Mouse (Mus musculus) gastrocnemius, postnatal 4 days (tissue): ENCODE measurements at regions not wholly inside any gene's neighbourhood (a gene's known extent, or its start where the extent isn't known, plus 50 kb on each side); places are given as distances from the start of the nearest gene placed in this dataset.

Experiments
- DNase-seq, 2 experiments: peaks; one replicate each; pipeline ENCODE4 v3.0.0; 2021 to 2022; ENCODE audit warnings: low spot score in 2 of 2, mixed read lengths in 2 of 2

DNA sequence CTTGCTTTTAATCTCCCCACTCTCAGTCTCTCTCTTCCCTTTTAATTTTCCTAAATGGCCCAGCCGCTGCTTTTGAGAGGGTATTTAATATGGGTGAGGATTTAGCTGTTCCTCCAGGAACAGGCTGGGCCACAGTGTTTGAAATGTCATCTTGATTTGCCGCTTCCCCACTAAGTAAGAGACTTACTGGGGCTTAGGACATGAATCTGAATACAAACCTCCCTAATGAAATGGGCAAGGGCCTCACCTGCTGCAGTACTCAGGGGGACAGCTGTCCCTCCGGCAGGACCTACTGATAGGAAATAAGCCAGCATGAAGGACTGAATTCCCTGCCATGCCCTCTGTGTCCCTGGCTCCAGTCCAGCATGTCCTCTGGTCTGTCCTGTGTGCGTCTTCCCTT lies 50.6 kb upstream of the Prr23a1 start:
- no peak for DNase-seq

DNA sequence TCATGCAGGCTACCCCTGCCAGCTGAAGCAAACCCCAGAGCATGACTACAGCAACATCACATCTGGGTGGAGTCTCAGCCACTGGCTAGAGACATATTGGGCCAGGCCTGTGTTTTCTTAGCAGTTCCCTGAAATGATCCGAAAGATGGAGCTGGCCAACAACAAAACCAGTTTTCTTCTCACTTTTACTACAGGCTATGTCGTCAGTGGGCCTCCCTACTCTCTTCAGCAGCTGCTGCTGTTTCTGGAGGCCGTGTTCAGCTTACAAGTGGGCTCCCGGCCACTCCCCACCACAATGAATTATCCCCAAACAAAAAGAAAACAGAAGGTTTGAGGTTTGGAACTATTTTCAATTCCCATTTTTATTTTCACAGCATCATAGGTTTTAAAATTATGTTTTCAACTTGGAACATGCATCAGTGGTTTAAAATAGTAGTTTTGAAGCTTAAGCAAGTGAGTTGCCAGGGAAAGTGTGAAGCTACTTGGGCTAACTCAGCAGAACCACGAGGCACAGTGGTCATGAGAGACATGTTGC lies 68.6 kb upstream of the Prr23a1 start:
- DNase-seq, result no peak

DNA sequence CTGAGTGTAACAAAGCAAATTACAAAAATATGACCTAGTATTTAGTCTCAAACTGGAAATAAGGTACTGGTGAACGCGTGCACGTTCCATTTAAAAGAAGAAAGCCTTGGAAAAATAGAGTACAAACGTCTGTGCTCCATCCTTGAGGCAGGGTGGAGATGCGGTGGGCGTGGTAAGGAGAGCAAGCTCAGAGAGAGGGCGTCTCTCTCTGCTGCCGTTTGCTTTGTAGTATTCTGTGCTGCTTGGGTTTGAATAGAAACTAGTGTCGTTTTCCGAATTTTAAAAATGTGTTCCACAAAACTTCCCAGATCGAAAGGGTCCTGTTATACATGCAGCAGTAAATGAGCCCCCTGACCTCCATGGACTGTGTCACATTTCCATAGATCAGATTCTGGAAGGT lies 69.1 kb upstream of the Prr23a1 start:
- DNase-seq, result no peak

DNA sequence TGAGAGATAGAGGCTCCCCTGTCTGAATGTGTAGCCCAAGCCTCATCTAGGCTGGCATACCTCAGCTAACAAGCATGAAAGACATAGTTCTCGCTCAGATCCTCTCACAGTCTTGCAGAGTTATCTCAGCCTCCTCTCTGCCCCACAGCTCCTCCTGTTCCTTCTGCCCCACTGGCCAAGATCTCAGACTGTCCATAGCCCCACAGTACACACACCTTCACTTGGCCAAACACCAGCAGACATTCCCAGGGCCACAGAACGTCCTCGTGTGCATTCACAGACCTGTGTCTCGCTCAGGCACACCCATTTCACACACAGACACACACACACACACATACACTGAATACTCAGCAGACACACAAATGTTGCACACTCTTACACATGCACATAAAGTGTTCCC lies 87.5 kb upstream of the Prr23a1 start:
- DNase-seq, result no peak

DNA sequence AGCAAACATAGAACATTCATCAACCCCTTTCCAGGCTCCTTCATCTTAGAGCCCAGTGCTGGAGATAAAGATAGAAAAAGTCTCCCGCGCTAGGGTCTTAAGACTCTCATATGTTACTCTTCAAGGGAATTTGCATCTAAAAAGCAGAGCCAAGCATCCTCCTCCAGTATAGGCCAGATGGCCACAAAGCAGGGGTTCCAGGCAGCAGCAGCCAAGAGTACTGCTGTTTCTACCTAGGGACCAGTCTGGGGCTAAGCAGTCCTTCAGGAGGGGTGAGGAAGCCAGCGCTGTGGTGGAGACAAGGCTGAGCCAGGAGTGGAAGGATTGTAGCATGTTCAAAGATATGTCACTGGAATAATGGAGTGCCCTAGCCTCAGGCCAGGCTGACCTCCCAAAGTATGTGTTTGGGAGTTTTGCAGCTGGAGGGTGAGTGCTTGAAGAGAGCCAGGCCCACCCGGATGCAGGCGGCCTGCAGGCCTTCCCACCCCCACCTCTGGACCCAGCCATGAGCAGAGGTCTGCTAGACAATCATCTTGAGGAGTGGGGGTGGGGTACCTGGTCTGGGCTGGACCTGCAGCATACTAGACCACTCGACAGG lies 88.8 kb upstream of the Prr23a1 start:
- DNase-seq, result no peak

DNA sequence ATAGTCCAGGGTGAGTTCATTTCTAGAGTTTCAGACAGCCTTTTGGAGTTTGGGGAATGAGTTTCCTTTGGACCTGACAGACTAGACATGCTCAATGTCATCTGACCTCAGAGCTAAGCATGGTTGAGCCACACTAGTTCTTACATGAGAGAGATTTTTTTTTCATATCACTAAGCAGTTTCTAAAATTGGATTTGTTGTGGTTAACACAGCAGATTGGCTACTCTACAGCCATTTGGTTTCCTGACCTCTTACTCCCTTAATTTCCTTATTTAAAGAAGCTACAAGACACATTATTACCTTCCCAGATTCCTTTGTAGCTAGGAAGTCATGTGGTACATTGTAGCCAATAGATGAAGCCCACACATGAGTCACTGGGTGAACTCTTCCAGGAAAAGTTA lies 98.5 kb upstream of the Prr23a1 start:
- DNase-seq, result no peak

DNA sequence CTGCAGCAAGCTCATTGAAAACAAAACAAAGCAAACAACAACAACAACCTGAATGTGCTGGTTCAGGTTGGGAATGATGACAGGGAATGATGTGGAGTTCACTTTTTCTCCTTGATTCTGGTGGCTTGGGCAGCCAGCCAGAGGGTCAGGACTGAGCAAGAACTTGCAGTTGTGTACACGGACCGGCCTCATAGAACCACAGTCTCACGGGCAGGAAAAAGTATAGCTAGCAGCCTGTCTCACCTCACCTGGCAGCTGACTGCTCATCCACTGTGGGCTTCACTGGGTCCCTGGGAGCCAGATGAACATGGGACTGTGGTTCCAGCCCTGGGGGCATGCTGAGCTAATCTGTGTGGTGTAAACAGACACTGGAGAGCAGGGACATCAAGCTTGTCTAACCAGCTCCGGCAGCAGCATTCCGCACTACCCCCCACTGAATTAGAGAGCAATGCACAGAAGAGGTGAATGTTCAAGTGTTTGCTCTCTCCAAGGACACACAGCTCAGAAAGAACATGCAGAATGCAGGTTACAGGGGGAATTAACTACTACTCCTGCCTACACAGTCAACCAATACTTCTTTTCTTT lies 114.9 kb upstream of the Prr23a1 start:
- no peak for DNase-seq

DNA sequence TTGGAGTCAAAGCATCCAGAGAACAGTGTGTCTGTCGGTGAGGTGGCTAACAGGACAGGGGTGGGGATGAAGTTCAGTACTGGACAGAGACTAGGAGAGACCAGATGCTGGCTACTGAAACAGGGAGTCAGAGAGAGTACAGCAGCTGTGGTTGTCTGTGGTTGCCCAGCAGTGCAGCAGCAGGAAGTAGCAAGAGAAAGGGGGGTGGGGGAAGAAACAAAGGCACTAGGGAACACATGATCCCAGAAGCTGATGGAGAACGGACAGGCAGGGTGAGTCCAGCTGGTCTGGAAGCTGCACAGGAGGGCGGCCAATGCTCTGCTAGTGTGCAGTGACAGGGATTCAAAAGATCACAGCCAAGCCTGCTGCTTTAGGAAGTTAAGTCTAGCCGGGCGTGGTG lies 115.7 kb upstream of the Prr23a1 start:
- DNase-seq, result no peak

DNA sequence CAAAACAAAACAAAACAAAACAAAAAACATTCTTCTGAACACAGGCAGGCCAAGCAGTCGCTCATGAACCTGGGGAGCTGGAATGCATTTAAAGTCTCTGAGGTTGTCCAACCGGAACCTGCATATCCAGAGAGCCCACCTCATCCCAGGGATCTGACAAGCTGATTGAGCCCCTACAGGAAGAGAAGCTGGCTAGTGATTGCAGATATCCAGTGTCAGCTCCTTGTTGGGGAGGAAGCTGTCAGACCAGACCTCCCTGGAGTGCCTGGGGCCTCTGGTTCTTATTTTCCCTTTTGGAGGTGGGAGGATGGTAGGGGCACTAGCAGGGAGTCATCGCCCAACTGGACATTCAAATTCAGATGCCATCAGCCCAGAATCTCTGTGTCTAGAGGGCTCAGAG lies 119.4 kb upstream of the Prr23a1 start:
- no peak for DNase-seq

DNA sequence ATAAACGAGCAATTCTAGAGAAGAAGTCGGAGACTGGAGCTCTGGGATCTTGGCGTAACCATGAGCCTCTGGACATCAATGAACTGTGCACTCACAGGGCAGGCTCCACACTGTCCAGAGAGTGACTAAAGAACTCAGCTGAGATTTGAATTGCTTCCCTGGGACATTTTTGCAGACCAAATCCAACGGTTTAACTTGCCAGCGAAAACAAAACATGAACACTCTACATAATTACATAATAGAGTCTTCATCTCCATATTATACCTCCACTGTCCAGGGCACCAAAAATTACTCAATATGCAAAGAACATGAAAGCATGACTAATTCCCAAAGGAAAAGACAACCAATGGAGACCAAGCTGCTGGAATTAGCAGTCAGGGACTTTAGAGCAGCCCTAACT lies 119.9 kb upstream of the Mrps22 start:
- no peak for DNase-seq

DNA sequence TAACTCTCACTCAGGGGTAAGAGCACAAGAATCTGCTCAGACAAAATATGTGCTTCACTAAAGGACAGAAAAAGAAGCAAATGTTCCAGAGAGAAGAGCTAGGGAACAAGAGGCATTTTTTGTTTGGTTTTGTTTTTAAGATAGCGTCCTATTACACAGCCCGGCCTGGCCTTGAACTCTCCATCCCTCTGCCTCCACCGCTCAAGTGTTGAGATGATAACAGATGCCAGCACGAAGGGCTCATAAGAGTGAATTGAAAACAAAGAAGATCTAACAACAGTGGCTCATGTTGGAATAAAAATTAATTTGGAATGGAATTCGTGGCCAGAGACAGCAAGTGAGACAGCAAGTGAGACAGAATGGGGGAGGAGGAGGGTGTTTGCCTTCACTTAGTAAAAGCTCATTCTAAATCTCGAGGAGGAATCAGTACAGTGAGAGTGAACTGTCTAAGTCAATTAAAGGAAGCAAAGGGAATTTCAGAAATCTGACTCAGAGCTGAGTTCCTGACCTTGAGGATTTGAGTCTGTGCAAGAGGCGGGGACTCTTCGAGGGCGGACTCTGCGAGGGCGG lies 116.3 kb upstream of the Mrps22 start:
- no peak for DNase-seq

DNA sequence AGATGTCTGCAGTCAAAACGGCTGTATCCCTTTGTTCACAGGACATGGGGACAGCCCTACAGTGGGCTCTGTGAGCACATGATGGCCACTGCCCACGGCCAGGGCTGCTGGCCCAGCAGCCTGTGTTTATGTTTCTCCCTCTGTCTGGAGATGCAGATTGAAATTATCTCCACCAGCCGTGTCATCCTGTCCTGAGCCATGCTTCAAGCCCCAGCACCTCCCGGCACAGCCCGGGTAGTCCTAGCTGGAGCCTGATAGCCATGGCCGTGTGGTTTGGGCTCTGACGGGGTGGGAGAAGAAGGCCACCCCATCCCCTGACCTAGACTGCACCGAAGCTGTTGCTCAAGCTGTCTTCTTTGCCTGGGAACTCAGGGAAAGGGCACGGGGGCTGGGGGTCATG lies 113.2 kb upstream of the Mrps22 start:
- no peak for DNase-seq

DNA sequence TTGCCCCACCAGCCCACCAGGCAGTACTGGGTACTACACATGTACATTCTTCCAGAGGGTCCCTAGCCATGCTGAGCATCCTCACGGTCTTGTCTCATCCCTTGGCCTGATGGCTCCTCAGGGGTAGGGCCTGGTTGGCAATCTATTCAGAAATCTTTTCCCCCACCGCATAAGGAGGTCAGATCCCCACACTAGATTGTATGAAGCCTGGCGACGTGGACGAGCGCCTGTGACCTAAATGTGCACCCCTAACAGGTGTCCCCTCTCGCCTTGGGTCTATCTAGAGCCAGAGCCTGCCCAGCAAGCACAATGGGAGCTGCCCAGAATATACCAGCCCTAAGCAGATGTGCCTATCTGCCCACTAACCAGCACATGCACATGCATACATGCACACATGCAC lies 111.4 kb upstream of the Mrps22 start:
- no peak for DNase-seq

DNA sequence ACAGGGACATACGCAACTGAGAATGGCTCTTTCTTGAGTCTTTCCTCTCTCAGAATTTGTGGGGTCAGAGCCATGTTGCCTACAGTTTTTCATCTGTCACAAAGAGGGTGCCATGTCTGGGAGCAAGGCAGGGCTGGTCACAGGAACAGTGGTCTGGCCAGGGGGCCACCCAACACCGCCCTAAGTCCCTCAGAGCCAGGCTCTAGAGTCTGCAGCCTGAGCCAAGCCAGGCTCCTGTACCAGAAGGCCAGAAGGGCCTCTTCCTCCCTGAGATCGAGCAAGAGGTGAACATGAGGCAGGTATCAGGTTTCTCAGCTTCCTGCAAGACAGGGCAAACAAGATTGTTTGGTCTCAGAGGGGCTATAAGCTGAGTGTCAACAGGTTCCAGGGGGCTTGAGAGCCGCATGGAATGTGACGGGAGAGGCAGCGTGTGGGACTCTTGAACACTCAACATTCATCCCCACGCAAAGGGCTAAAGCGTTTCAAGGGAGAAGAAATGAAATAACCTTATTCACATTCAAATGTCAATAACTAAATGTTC lies 110.6 kb upstream of the Mrps22 start:
- DNase-seq, result no peak

DNA sequence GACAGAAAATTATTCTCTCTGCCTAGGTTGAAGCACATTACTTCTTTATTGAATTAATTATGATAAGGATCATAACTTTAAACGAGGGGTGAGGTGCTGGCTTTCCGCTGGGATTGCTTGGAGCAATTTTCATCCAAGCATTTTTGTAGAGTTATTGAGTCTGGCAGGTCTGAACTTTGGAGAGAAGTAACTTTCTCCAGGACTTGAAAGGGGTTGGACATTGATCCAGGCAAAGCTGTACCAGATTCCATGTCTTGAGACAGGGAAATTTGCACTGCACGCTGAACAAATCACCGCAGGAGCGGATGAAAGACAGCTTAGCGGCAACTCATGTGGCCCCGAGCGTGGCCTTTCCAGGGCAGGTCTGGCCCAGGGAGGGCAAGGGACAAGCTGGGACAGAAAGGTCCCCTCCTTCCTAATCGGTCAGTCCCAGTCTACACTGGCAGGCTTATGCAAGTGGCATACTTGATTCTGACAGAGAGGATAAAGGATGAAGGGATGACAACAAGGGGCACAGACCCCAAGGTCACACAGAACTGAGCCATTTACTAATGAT lies 108.8 kb upstream of the Mrps22 start:
- DNase-seq, result no peak

DNA sequence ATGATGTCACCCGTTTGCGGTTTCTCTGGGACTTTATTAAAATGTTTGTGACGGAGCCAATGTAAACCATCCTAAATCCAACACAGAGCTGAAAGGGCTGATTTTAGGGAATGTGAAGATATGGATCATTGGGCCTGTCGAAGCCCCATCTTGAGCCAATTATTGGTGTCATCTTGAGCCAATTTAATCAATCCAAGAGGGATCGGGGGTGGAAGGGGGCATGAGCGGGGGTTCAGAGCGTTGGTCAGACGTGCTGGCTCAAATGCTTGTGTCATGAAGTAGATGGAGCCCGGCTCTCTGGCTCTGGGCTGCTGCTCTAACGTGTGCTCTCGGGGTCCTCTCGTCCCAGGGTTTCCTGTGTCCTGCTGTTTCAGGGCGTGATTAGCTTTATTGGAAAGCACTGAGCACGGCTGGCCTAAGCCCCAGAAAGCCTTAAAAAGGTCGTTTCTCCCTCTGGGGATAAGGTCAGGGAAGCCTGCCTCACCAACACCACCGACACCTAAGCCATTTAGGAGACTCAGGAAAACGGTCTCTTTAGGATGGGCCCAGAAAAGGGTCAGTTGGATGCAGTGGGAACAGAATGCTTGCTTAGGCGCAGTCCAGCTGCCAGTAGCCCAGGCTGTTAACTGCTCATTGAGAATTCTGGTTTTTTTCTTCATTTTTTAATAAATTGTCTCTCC lies 106.7 kb upstream of the Mrps22 start:
- no peak for DNase-seq

DNA sequence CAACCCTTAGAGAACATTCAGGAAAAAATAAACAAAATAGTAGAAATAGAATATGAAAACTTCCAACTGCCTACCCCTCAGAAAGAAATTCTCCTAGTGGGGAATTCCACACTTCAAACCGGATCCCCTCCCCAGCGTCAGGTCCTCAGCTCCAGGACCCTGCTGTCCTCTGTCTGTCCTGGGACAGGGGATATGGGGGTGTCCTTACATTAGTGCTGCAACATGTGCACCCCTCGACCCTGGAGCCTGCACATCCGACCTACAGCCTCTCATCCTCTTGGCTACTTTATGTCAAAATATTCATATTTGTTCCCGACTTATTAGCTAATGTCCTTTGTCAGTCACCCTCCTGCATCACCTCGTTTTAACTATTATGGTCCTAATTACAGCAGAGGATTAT lies 106.0 kb upstream of the Mrps22 start:
- no peak for DNase-seq

DNA sequence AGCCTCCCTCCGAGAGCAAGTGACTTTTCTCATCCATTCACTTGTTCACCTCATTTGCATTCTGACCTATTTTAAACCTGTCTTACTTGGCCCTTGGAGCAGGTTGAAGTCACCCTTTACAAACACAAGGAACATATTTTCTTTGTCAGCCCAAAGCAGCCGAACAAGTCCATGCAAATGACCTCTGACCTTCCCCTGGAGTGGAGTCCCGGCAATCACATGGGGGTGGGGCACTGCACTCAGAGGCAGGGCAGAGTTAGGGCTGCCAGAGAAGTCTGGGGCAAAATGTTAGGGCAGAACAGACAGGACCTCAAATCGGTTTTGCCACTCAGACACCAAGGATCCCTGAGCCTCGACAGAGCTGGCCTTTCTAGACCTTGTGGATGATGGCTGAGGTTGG lies 102.7 kb upstream of the Mrps22 start:
- no peak for DNase-seq

DNA sequence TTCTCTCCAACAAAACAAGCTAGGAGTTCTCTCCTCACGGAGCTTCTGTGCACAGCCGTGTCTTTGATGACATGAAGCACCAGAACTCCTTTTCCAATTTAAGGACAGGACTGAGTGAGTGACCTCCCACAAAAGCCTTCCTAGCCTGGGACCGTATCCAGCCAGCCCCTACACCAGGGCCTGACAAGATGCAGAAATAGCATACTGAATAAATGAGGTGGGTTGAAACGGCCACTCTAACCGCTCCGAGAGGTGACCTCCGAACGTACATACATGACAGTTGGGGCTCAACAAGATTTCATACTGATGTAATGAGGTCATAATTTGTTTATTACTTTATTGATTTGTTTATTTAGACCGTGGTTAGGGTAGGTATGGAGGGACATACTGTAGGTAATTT lies 101.9 kb upstream of the Mrps22 start:
- no peak for DNase-seq

DNA sequence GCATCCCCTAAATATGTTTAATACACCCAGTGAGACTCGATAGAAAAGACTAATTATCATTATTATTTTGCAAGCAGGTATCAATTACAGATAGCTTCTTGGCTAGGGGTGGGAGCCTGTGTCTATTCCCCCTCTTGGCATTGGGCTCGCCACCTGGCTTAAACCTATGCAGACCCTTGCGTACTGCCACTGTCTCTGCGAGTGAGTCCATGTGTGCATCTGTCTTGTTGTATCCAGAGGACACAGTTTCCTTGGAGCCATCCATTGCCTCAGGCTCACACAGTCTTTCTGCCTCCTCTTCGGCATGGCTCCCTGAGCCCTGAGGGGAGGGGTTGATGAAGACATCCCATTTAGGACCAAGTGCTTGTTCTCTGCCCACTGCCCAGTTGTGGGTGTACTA lies 99.1 kb upstream of the Mrps22 start:
- DNase-seq, result no peak

DNA sequence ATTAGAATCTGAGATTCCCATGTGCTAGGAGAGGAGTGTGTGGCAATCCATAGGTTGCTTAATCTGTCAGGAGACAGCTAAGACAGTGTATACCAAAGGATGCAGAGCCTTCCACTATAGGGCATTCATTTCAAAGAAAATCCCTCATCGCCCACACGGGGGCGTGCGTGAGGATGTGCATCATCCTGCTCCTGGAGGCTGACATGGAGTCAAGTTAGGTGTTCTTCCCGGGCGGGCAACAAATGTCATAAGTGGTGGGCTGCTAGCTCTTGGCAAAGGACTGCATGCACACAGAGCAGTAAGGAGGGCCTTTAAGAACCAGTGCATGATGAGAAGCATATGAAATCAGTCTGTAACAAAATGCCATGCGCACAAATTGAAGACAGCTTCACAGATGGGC lies 95.7 kb upstream of the Mrps22 start:
- no peak for DNase-seq

DNA sequence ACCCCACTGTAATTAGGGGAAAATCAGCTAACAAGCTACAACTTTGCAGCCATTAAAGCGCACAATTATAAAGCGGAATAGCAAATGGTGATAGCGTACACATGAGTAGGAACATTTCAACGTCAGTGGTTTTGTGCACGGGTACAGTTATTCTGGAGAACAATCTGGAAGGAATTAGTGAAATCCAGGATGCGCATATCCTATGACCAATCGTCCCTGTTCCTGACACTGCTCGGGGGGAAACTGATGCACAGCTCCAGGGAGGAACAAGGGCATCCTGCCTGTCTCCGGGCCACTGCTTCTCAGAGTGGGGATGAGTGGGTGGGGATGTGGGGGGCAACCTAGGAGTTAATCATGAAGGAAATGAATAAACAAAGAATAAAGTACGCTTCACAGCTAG lies 93.6 kb upstream of the Mrps22 start:
- DNase-seq, result no peak
